Mouse (Mus musculus) myocyte (in vitro differentiated cells): ENCODE results near the gene Soga1. TPM values are rescaled to one million over a fixed set of nuclear protein-coding genes. Genes with fewer than 3 reads are reported as not detected.

Experiments used
- H3K27me3 ChIP-seq: one replicate; pipeline ENCODE4 v1.6.1; 2011; ENCODE audit not compliant: control insufficient read depth, insufficient read depth, insufficient read length
- H3K36me3 ChIP-seq: one replicate; pipeline ENCODE4 v1.6.1; 2011; ENCODE audit not compliant: control insufficient read depth, insufficient read depth
- H3K4me2 ChIP-seq: one replicate; pipeline ENCODE4 v1.6.1; 2011; ENCODE audit warnings: low read depth, control low read depth
- H3K4me3 ChIP-seq: one replicate; pipeline ENCODE4 v1.5.1; 2011; ENCODE audit warnings: mild to moderate bottlenecking, control low read depth, moderate library complexity
- H3K79me2 ChIP-seq: one replicate; pipeline ENCODE4 v1.6.1; 2011; ENCODE audit not compliant: control insufficient read depth, insufficient read depth
- H3ac ChIP-seq: one replicate; pipeline ENCODE4 v1.6.1; 2011; ENCODE audit not compliant: control insufficient read depth, insufficient read length
- CEBPB ChIP-seq: IDR thresholded peaks from 2 replicates; pipeline ENCODE4 v1.6.1; 2011; ENCODE audit warnings: mild to moderate bottlenecking, moderate library complexity; ENCODE audit not compliant: poor library complexity, insufficient read depth, severe bottlenecking
- E2F4 ChIP-seq: IDR thresholded peaks from one replicate; pipeline ENCODE4 v1.6.1; 2011; ENCODE audit warnings: mild to moderate bottlenecking, control low read depth, moderate library complexity; ENCODE audit not compliant: insufficient read depth
- MAX ChIP-seq: IDR thresholded peaks from one replicate; pipeline ENCODE4 v1.6.1; 2011; ENCODE audit warnings: low read depth, mild to moderate bottlenecking, control low read depth
- MYOD1 ChIP-seq, 3 experiments: IDR thresholded peaks; one replicate each; pipeline ENCODE4 v1.6.1; 2011; ENCODE audit warnings: control low read depth in 2 of 3, low read depth in 2 of 3, mild to moderate bottlenecking in 2 of 3, moderate library complexity in 1 of 3; ENCODE audit not compliant: insufficient read length in 2 of 3, control insufficient read depth in 1 of 3
- MYOG ChIP-seq, 3 experiments: IDR thresholded peaks; one replicate each; pipeline ENCODE4 v1.6.1; 2011; ENCODE audit warnings: control low read depth in 2 of 3, low read depth in 2 of 3, mild to moderate bottlenecking in 2 of 3; ENCODE audit not compliant: insufficient read length in 2 of 3, control insufficient read depth in 1 of 3, insufficient read depth in 1 of 3
- POLR2A ChIP-seq: IDR thresholded peaks from one replicate; pipeline ENCODE4 v1.6.1; 2011; ENCODE audit warnings: low read depth, mild to moderate bottlenecking, control low read depth, moderate library complexity; ENCODE audit not compliant: insufficient read length
- POLR2AphosphoS2 ChIP-seq: IDR thresholded peaks from one replicate; pipeline ENCODE4 v1.6.1; 2011; ENCODE audit warnings: low read depth, control low read depth; ENCODE audit not compliant: insufficient read length
- REST ChIP-seq: IDR thresholded peaks from one replicate; pipeline ENCODE4 v1.6.1; 2011; ENCODE audit warnings: mild to moderate bottlenecking, control low read depth, moderate library complexity; ENCODE audit not compliant: insufficient read depth, insufficient read length
- SRF ChIP-seq: IDR thresholded peaks from one replicate; pipeline ENCODE4 v1.6.1; 2011; ENCODE audit warnings: low read depth; ENCODE audit not compliant: control insufficient read depth, insufficient read length
- TCF12 ChIP-seq: IDR thresholded peaks from one replicate; pipeline ENCODE4 v1.6.1; 2011; ENCODE audit warnings: mild to moderate bottlenecking, control low read depth; ENCODE audit not compliant: poor library complexity, insufficient read depth, severe bottlenecking
- TCF3 ChIP-seq: IDR thresholded peaks from one replicate; pipeline ENCODE4 v1.6.1; 2011; ENCODE audit warnings: low read depth, control low read depth; ENCODE audit not compliant: insufficient read length
- USF1 ChIP-seq: IDR thresholded peaks from one replicate; pipeline ENCODE4 v1.6.1; 2011; ENCODE audit warnings: low read depth, mild to moderate bottlenecking, control low read depth, moderate library complexity
- polyA plus RNA-seq: library from polyadenylated mRNA; unstranded; fragments of >200 nt; fragmentation: generic; extraction: Trizol; gene quantifications from one replicate; pipeline ENCODE4 v1.2.1, GENCODE M21; 2012; ENCODE audit warnings: missing spikeins

Gene Soga1
- polyA plus RNA-seq, 1 experiment: 11.9 TPM

DNA sequence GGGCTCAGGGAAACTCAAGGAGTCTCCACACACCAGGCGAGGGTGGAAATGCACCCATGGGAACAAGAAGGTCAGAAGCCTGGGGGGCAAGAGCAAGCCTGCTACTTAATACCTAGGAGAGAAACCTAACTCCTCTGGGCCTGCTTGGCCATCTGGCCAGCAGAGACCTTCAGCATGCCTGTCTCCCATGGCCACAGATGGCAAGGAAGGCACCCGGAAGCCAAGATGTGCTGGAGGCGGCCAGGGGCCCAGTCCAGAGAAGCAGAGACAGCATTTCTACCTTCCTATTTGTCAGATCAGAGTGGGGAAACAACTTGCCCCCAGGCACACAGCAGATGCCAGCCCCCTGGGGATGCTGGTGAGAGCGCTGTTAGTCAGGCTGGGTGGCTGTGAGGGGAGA is 50.8 kb downstream of the Soga1 start:
- Histone ChIP-seq H3K36me3 (peaks cover 31% of the 10 kb centered on the region), H3K27me3 (no peaks in the 10 kb centered on the region), H3K4me3 (no peak overlapping the region), H3K79me2 (no peaks in the 10 kb centered on the region), H3ac (no peak overlapping the region), H3K4me2 (no peak overlapping the region)
- TF ChIP-seq TCF3: no peak
- TF ChIP-seq SRF: no peak
- TF ChIP-seq MAX: no peak
- no peak for TF ChIP-seq REST
- no peak for TF ChIP-seq CEBPB
- no peak for TF ChIP-seq POLR2A
- no peak for TF ChIP-seq USF1
- no peak for TF ChIP-seq TCF12
- no peak for TF ChIP-seq POLR2AphosphoS2
- TF ChIP-seq MYOD1 (IDR thresholded peaks at IDR 0.05; ENCODE audit: control insufficient read depth in 1 of 3, insufficient read length in 2 of 3, low read depth in 2 of 3): no peak
- TF ChIP-seq E2F4: no peak
- TF ChIP-seq MYOG (IDR thresholded peaks at IDR 0.05; ENCODE audit: control insufficient read depth in 1 of 3, insufficient read depth in 1 of 3, insufficient read length in 2 of 3, low read depth in 2 of 3): no peak

DNA sequence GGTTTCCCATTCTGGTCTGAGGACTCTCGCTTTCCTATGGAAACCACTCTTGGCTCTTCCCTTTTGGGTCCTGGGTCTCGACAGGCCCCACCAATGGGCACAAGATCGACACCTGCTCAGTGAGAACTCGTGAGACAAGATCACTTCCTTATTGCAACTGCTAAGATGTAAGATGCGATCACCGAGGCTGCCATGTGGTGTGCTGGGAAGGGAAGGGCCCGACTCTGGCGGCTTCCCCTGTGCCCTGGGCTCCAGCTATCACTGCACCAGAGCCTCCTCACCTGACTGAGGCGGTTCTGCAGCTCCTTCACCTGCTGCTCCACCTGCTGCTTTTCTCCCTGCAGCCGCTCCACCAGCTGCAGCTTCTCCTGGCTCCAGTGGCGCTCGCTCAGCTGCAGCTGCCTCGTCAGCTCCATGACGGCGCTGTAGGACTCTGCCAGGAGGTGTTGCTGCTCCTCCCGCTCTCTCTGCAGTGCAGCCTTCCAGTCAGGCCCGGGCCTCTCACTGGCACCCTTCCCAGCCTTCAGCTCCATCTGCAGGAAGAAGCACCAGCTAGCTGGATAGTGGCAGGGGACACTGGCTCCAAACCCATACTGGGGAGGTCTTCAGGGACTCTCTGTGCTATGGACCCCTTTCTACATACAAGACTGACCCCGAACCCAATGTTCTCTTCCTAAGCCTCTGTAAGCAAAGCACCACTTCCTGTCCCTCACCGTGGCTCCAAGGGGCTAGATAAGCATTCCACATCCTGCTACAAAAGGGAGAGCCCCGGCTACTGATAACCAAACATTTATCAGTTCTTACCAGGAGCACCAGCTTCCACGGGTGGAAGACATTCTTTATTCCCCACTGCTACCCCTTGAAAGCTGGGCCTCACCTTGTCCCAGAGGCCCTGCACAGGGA is 51.7 kb downstream of the Soga1 start:
- Histone ChIP-seq H3K27me3 (no peaks in the 10 kb centered on the region), H3ac (no peak overlapping the region), H3K4me3 (no peak overlapping the region), H3K4me2 (no peak overlapping the region), H3K36me3 (peaks cover 28% of the 10 kb centered on the region), H3K79me2 (no peaks in the 10 kb centered on the region)
- TF ChIP-seq MYOG (IDR thresholded peaks at IDR 0.05; ENCODE audit: control insufficient read depth in 1 of 3, insufficient read depth in 1 of 3, insufficient read length in 2 of 3, low read depth in 2 of 3): no peak

DNA sequence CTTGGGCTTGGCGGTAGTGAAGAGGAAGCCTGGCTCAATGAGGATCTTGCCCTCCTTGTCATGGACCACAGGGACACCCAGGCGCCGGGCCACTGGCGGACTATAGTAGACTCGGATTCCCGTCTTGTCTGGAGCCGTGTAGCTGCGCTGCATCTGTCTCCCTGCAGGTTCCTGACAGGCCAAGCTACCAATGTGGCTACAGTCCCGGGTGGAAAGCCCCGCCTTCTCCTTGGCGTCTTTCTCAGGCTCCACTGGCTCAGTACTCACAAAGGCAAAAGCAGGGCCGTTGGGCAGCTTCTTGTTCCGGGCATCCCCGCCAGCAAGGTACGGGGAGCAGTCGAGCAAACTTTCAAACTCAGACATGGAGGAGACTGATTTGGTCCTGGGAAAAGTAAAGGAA is 57.9 kb downstream of the Soga1 start:
- no peak overlapping the region for H3ac ChIP-seq
- H3K4me2 ChIP-seq: no peak overlapping the region
- no peaks in the 10 kb centered on the region for H3K27me3 ChIP-seq
- TF ChIP-seq TCF3 (no peak), POLR2A (no peak), POLR2AphosphoS2 (no peak), USF1 (no peak), MAX (no peak), MYOG (IDR thresholded peaks at IDR 0.05; ENCODE audit: control insufficient read depth in 1 of 3, insufficient read depth in 1 of 3, insufficient read length in 2 of 3, low read depth in 2 of 3) (no peak), MYOD1 (IDR thresholded peaks at IDR 0.05; ENCODE audit: control insufficient read depth in 1 of 3, insufficient read length in 2 of 3, low read depth in 2 of 3) (no peak), REST (no peak), TCF12 (no peak), E2F4 (no peak), CEBPB (no peak), SRF (no peak)
- no peak overlapping the region for H3K4me3 ChIP-seq
- H3K36me3 ChIP-seq: peaks cover 53% of the 10 kb centered on the region
- H3K79me2 ChIP-seq: no peaks in the 10 kb centered on the region

DNA sequence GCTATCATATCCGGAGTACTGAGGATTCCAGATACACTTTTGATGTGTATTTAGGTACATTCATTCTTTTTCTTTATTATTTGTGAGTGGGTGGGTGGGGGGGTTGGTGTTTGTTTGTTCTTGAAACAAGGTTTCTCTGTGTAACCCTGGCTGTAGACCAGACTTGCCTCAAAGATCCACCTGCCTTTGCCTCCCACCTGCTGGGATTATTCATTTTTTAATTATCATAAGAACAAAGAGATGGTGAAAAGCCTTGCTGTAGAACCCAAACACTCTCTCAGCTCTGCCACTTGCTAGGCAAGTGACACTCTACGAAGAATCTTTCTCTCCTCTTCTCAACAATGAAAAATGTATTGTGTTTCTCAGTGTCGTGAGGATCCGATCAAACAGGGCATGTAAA is 59.8 kb downstream of the Soga1 start:
- Histone ChIP-seq H3ac (no peak overlapping the region), H3K36me3 (peaks cover 46% of the 10 kb centered on the region), H3K4me3 (no peak overlapping the region), H3K79me2 (no peaks in the 10 kb centered on the region), H3K27me3 (no peaks in the 10 kb centered on the region), H3K4me2 (no peak overlapping the region)
- no peak for TF ChIP-seq MAX
- no peak for TF ChIP-seq SRF
- TF ChIP-seq TCF3: no peak

DNA sequence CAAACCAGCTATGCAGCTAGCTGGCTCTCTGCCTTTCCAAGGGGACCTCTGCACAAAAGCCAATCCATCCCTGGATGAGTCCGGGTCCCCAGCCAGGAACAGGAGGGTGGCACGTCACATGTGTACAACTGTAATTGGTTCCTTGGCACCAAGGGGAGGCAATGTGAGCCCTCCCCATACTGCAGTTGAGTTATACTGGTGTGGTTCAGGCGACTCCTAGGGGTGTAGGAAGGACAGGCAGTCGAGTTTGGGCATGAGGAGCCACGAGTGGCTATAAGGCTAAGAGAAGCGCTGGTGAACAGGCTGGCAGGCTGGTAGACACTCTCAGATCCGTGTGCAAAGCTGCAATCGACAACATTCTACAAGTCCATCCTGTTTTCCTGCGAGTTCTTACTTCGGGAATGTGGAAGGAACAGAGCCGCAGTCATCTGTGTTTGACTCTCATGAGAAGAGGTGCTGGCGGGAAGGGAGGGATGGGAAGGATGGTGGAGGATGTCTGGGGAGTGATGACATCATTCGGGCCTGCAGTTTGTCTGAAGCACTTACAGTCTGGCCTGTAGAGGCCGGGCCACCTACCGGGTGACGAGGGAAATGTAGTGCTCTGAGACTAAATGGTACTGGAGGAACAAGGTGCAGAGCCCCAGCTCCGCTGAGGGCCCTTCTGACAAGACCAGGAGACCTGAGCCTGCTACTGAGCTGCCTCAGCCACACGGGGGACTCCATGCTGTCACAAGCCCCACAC is 62.4 kb downstream of the Soga1 start:
- Histone ChIP-seq H3K4me2 (no peak overlapping the region), H3K79me2 (no peaks in the 10 kb centered on the region), H3K27me3 (no peaks in the 10 kb centered on the region), H3K4me3 (no peak overlapping the region), H3K36me3 (peaks cover 46% of the 10 kb centered on the region), H3ac (no peak overlapping the region)
- TF ChIP-seq SRF: no peak
- TF ChIP-seq TCF3: no peak
- TF ChIP-seq TCF12: no peak
- TF ChIP-seq MYOD1 (IDR thresholded peaks at IDR 0.05; ENCODE audit: control insufficient read depth in 1 of 3, insufficient read length in 2 of 3, low read depth in 2 of 3): no peak
- no peak for TF ChIP-seq E2F4
- TF ChIP-seq MAX: no peak
- no peak for TF ChIP-seq POLR2AphosphoS2
- TF ChIP-seq MYOG (IDR thresholded peaks at IDR 0.05; ENCODE audit: control insufficient read depth in 1 of 3, insufficient read depth in 1 of 3, insufficient read length in 2 of 3, low read depth in 2 of 3): no peak
- TF ChIP-seq CEBPB: no peak
- TF ChIP-seq POLR2A: no peak
- TF ChIP-seq USF1: no peak
- no peak for TF ChIP-seq REST
